Mouse (Mus musculus) embryonic facial prominence, embryonic 11.5 days (tissue): ENCODE measurements around the gene Hist1h2an. TPM values are rescaled to one million over a fixed set of nuclear protein-coding genes. Genes with fewer than 3 reads are reported as not detected.

ENCODE experiments used
- microRNA-seq: library from miRNA; unstranded; fragments of <30 nt; microRNA quantifications from one replicate; pipeline ENCODE4, GENCODE M21; 2016; ENCODE audit warnings: borderline number of aligned reads
- polyA plus RNA-seq: library from polyadenylated mRNA; unstranded; fragments of >200 nt; fragmentation: Nextera tagmentation; extraction: Ambion mirVana; gene quantifications from 2 replicates; pipeline ENCODE4 v1.2.1, GENCODE M21; 2014

The Hist1h2an gene
- polyA plus RNA-seq, 1 experiment from 2014 or later: 3.7 TPM

Small RNA genes lying within 50 kb of the gene (microRNA-seq; reads per million reads assigned to microRNA genes)
- not detected for gene Gm19658
- gene Gm44346: not detected
- gene Gm44454: not detected
- not detected for gene Gm44466

Other genes starting within 250 kb of the Hist1h2an start
- 0.13 and 0.24 TPM in 2 replicates for gene Olfr1366, start 244.4 kb downstream of the Hist1h2an start, polyA plus RNA-seq
- gene Olfr1535, start 227.3 kb downstream of the Hist1h2an start, polyA plus RNA-seq: not detected in 2 replicates
- not detected in 2 replicates for gene Olfr1364, start 205.5 kb downstream of the Hist1h2an start, polyA plus RNA-seq
- not detected in 2 replicates for gene Olfr1362, start 173.2 kb downstream of the Hist1h2an start, polyA plus RNA-seq
- not detected in 2 replicates for gene Olfr11, start 144.7 kb downstream of the Hist1h2an start, polyA plus RNA-seq
- gene Olfr1361, start 123.8 kb downstream of the Hist1h2an start, polyA plus RNA-seq: not detected in 2 replicates
- not detected in 2 replicates for gene Olfr1360, start 109.8 kb downstream of the Hist1h2an start, polyA plus RNA-seq
- not detected in 2 replicates for gene Olfr1359, start 89.1 kb downstream of the Hist1h2an start, polyA plus RNA-seq
- gene Hist1h2bl, start 71.1 kb downstream of the Hist1h2an start, polyA plus RNA-seq: 4.6 TPM in 2 replicates
- 26.6 and 30.4 TPM in 2 replicates for gene Hist1h2ai, start 70.8 kb downstream of the Hist1h2an start, polyA plus RNA-seq
- 9.7 and 14.7 TPM in 2 replicates for gene Hist1h3h, start 69.6 kb downstream of the Hist1h2an start, polyA plus RNA-seq
- gene Hist1h2bm, start 65.2 kb downstream of the Hist1h2an start, polyA plus RNA-seq: 6.3 and 6.4 TPM in 2 replicates
- 1.4 and 2.7 TPM in 2 replicates for gene Hist1h4j, start 52.2 kb downstream of the Hist1h2an start, polyA plus RNA-seq
- gene Hist1h4k, start 36.7 kb downstream of the Hist1h2an start, polyA plus RNA-seq: 7.7 and 8.5 TPM in 2 replicates
- 10.4 and 12.0 TPM in 2 replicates for gene Hist1h2ak, start 33.4 kb downstream of the Hist1h2an start, polyA plus RNA-seq
- gene Hist1h2bn, start 33.1 kb downstream of the Hist1h2an start, polyA plus RNA-seq: 1.2 and 1.9 TPM in 2 replicates
- 20.2 and 23.6 TPM in 2 replicates for gene Hist1h1b, start 6.6 kb downstream of the Hist1h2an start, polyA plus RNA-seq
- 270 and 294 TPM in 2 replicates for gene Hist1h3i, start 3.8 kb downstream of the Hist1h2an start, polyA plus RNA-seq
- 3.1 and 3.8 TPM in 2 replicates for gene Hist1h2bp, start 243 bp upstream of the Hist1h2an start, polyA plus RNA-seq
- 23.5 and 23.8 TPM in 2 replicates for gene Hist1h2bq, start 23.0 kb upstream of the Hist1h2an start, polyA plus RNA-seq
- 2.8 TPM in 1 of 2 replicates, not detected in the other for gene Hist1h2ao, start 23.2 kb upstream of the Hist1h2an start, polyA plus RNA-seq
- gene Hist1h4m, start 24.5 kb upstream of the Hist1h2an start, polyA plus RNA-seq: not detected in 2 replicates
- gene Hist1h4n, start 45.0 kb upstream of the Hist1h2an start, polyA plus RNA-seq: 13.9 and 16.6 TPM in 2 replicates
- 5,875 and 5,942 TPM in 2 replicates for gene Hist1h2ap, start 46.3 kb upstream of the Hist1h2an start, polyA plus RNA-seq
- 23.1 and 25.1 TPM in 2 replicates for gene Hist1h2br, start 46.5 kb upstream of the Hist1h2an start, polyA plus RNA-seq
- 28.2 and 30.4 TPM in 2 replicates for gene Zfp184, start 157.9 kb upstream of the Hist1h2an start, polyA plus RNA-seq
- 0.24 TPM in 1 of 2 replicates, not detected in the other for gene Pom121l2, start 194.0 kb upstream of the Hist1h2an start, polyA plus RNA-seq
- gene Prss16, start 222.5 kb upstream of the Hist1h2an start, polyA plus RNA-seq: 0.25 and 0.50 TPM in 2 replicates
- 4.2 and 20.5 TPM in 2 replicates for gene Hist1h2ah, start 248.3 kb upstream of the Hist1h2an start, polyA plus RNA-seq
- 15.9 and 24.3 TPM in 2 replicates for gene Hist1h2bk, start 248.7 kb upstream of the Hist1h2an start, polyA plus RNA-seq